Mouse (Mus musculus): ENCODE measurements around the gene Arsj. TPM values are rescaled to one million over a fixed set of nuclear protein-coding genes. Genes with fewer than 3 reads are reported as not detected.

The Arsj gene
- polyA plus RNA-seq, 1 experiment: 0.91 TPM

- no peak overlapping the region for H3K4me3 ChIP-seq (replicated peaks; ENCODE audit: extremely low read depth, low read depth, low read length)
- 64% methylated on average over 4 of the region's 4 CpGs for WGBS
- TF ChIP-seq CTCF (IDR thresholded peaks at IDR 0.05; ENCODE audit: insufficient read depth, low read length) (no peak), POLR2A (IDR thresholded peaks at IDR 0.05; ENCODE audit: borderline replicate concordance, extremely low read depth, low read depth, low read length) (no peak)
Observed at GRCm38 (mm10) chr3:126463119-126463815, 99.8 kb downstream of the Arsj start.

GRCm38 (mm10) chr3:126464262-126464661 lies 100.8 kb downstream of the Arsj start:
- no peak for DNase-seq
- 77% methylated on average over 2 of the region's 2 CpGs for WGBS
- Histone ChIP-seq H3K4me3 (replicated peaks; ENCODE audit: extremely low read depth, low read depth, low read length) (no peak overlapping the region), H3K4me1 (ENCODE audit: control insufficient read depth, insufficient read depth, low read length) (no peaks in the 10 kb centered on the region)
- TF ChIP-seq POLR2A (IDR thresholded peaks at IDR 0.05; ENCODE audit: borderline replicate concordance, extremely low read depth, low read depth, low read length) (no peak), CTCF (IDR thresholded peaks at IDR 0.05; ENCODE audit: insufficient read depth, low read length) (no peak)

More at GRCm38 (mm10) chr3:126463119-126463815, 99.8 kb downstream of the Arsj start:
- H3K4me1 ChIP-seq (ENCODE audit: control insufficient read depth, insufficient read depth, low read length): no peaks in the 10 kb centered on the region
- no peak for DNase-seq

Other genes with a start within 250 kb of the Arsj start
- gene Camk2d, start 232.6 kb downstream of the Arsj start, polyA plus RNA-seq (2012; rRNA removed): 56.8 and 61.4 TPM in 2 replicates

All from lung, adult 2 months (tissue).